Mouse (Mus musculus) kidney, embryonic 14.5 days (tissue): Measurements from ENCODE around the gene Pdlim1. TPM values are rescaled to one million over a fixed set of nuclear protein-coding genes. Genes with fewer than 3 reads are reported as not detected.

Experiments used
- ATAC-seq: fragments of 200-750 bp; cut with Nextera tagmentation; 2 replicates; pipeline ENCODE4 v1.8.0; 2017; ENCODE audit warnings: moderate number of reproducible peaks, mild to moderate bottlenecking, moderate TSS enrichment, moderate library complexity; ENCODE audit not compliant: low FRiP score, low TSS enrichment
- H3K27ac ChIP-seq: fragments of 300-500 bp; sonication (generic); 2 replicates; pipeline ENCODE4 v1.5.1; 2014; ENCODE audit warnings: low read depth, mild to moderate bottlenecking, low read length, moderate library complexity, mixed read lengths
- H3K27me3 ChIP-seq: fragments of 300-500 bp; sonication (generic); 2 replicates; pipeline ENCODE4 v1.6.1; 2014; ENCODE audit warnings: mild to moderate bottlenecking, low read length; ENCODE audit not compliant: control insufficient read depth, insufficient read depth
- H3K36me3 ChIP-seq: fragments of 300-500 bp; sonication (generic); 2 replicates; pipeline ENCODE4 v1.6.1; 2014; ENCODE audit warnings: low read length, mixed read lengths; ENCODE audit not compliant: control insufficient read depth, insufficient read depth
- H3K4me1 ChIP-seq: fragments of 300-500 bp; sonication (generic); 2 replicates; pipeline ENCODE4 v1.6.1; 2014; ENCODE audit warnings: low read length, mixed read lengths; ENCODE audit not compliant: control insufficient read depth, insufficient read depth
- H3K4me2 ChIP-seq: fragments of 300-500 bp; sonication (generic); replicated peaks from 2 replicates; pipeline ENCODE4 v1.6.1; 2014; ENCODE audit warnings: low read depth, mild to moderate bottlenecking, low read length
- H3K4me3 ChIP-seq: fragments of 300-500 bp; sonication (generic); 2 replicates; pipeline ENCODE4 v1.5.1; 2014; ENCODE audit warnings: mild to moderate bottlenecking, low read length
- H3K9ac ChIP-seq: fragments of 300-500 bp; sonication (generic); 2 replicates; pipeline ENCODE4 v1.6.1; 2014; ENCODE audit warnings: low read depth, mild to moderate bottlenecking, low read length, moderate library complexity
- H3K9me3 ChIP-seq: fragments of 300-500 bp; sonication (generic); 2 replicates; pipeline ENCODE4 v1.6.1; 2016; ENCODE audit warnings: low read length; ENCODE audit not compliant: control insufficient read depth
- WGBS: fragments of 180-500 bp; shearing (Covaris S2); extraction: QIAGEN DNeasy Blood & Tissue Kit; methylation state at CpG from one replicate; pipeline ENCODE4 v1.1.7; 2014; 5-methylcytosine and 5-hydroxymethylcytosine counted together
- polyA plus RNA-seq: library from polyadenylated mRNA; unstranded; fragments of >200 nt; fragmentation: Nextera tagmentation; extraction: Ambion mirVana; gene quantifications from 2 replicates; pipeline ENCODE4 v1.2.1, GENCODE M21; 2014

The Pdlim1 gene
- polyA plus RNA-seq, 1 experiment from 2014 or later: 30.8 TPM

GRCm38 (mm10) chr19:40254741-40255140 is 16.9 kb downstream of the Pdlim1 start:
- 89% methylated on average over 3 of the region's 3 CpGs for WGBS

GRCm38 (mm10) chr19:40253768-40254167 is 17.9 kb downstream of the Pdlim1 start:
- ATAC-seq: no peak
- H3K9ac ChIP-seq: no peak overlapping the region
- no peak overlapping the region for H3K4me2 ChIP-seq
- no peaks in the 10 kb centered on the region for H3K9me3 ChIP-seq
- H3K4me3 ChIP-seq: no peak overlapping the region
- 46% methylated on average over 13 of the region's 13 CpGs for WGBS
- H3K36me3 ChIP-seq: no peaks in the 10 kb centered on the region
- H3K4me1 ChIP-seq: no peaks in the 10 kb centered on the region
- no peak overlapping the region for H3K27ac ChIP-seq
- H3K27me3 ChIP-seq: no peaks in the 10 kb centered on the region

More at GRCm38 (mm10) chr19:40254741-40255140, 16.9 kb downstream of the Pdlim1 start:
- no peak overlapping the region for H3K4me3 ChIP-seq
- no peaks in the 10 kb centered on the region for H3K4me1 ChIP-seq
- no peak overlapping the region for H3K27ac ChIP-seq
- H3K36me3 ChIP-seq: no peaks in the 10 kb centered on the region
- ATAC-seq: no peak
- no peak overlapping the region for H3K9ac ChIP-seq
- H3K9me3 ChIP-seq: no peaks in the 10 kb centered on the region
- no peaks in the 10 kb centered on the region for H3K27me3 ChIP-seq
- H3K4me2 ChIP-seq: no peak overlapping the region

- Histone ChIP-seq H3K27ac (no peak overlapping the region), H3K9ac (no peak overlapping the region), H3K4me1 (no peaks in the 10 kb centered on the region), H3K4me2 (no peak overlapping the region), H3K4me3 (no peak overlapping the region), H3K27me3 (no peaks in the 10 kb centered on the region), H3K36me3 (no peaks in the 10 kb centered on the region), H3K9me3 (no peaks in the 10 kb centered on the region)
- ATAC-seq: no peak
- 81% methylated on average over 4 of the region's 4 CpGs for WGBS
These were observed 20.5 kb downstream of the Pdlim1 start for GRCm38 (mm10) chr19:40251115-40251514.

GRCm38 (mm10) chr19:40249352-40249751 is 22.3 kb downstream of the Pdlim1 start:
- H3K9ac ChIP-seq: no peak overlapping the region
- no peak for ATAC-seq
- H3K4me3 ChIP-seq: no peak overlapping the region
- H3K4me2 ChIP-seq: no peak overlapping the region
- no peaks in the 10 kb centered on the region for H3K9me3 ChIP-seq
- H3K4me1 ChIP-seq: no peaks in the 10 kb centered on the region
- 84% methylated on average over 11 of the region's 11 CpGs for whole genome bisulfite sequencing
- H3K27ac ChIP-seq: no peak overlapping the region
- H3K36me3 ChIP-seq: no peaks in the 10 kb centered on the region
- H3K27me3 ChIP-seq: no peaks in the 10 kb centered on the region

GRCm38 (mm10) chr19:40248476-40248875 is 23.2 kb downstream of the Pdlim1 start:
- Histone ChIP-seq H3K36me3 (no peaks in the 10 kb centered on the region), H3K9me3 (no peaks in the 10 kb centered on the region), H3K27me3 (no peaks in the 10 kb centered on the region), H3K4me3 (no peak overlapping the region), H3K27ac (no peak overlapping the region), H3K4me1 (no peaks in the 10 kb centered on the region), H3K4me2 (no peak overlapping the region), H3K9ac (no peak overlapping the region)
- 90% methylated on average over 5 of the region's 5 CpGs for WGBS
- no peak for ATAC-seq

GRCm38 (mm10) chr19:40247268-40247666 is 24.4 kb downstream of the Pdlim1 start:
- Histone ChIP-seq H3K9ac (no peak overlapping the region), H3K36me3 (no peaks in the 10 kb centered on the region), H3K4me2 (no peak overlapping the region), H3K27ac (no peak overlapping the region), H3K9me3 (no peaks in the 10 kb centered on the region), H3K4me3 (no peak overlapping the region), H3K27me3 (no peaks in the 10 kb centered on the region), H3K4me1 (no peaks in the 10 kb centered on the region)
- ATAC-seq: no peak
- 63% methylated on average over 5 of the region's 5 CpGs for WGBS

- H3K27ac ChIP-seq: no peak overlapping the region
These were observed 24.9 kb downstream of the Pdlim1 start for GRCm38 (mm10) chr19:40246646-40247267.

GRCm38 (mm10) chr19:40240838-40241689 is 30.6 kb downstream of the Pdlim1 start:
- H3K36me3 ChIP-seq: no peaks in the 10 kb centered on the region
- no peak overlapping the region for H3K4me3 ChIP-seq
- no peaks in the 10 kb centered on the region for H3K27me3 ChIP-seq
- WGBS: 66% methylated on average over 14 of the region's 14 CpGs
- H3K9me3 ChIP-seq: no peaks in the 10 kb centered on the region
- no peak overlapping the region for H3K9ac ChIP-seq
- ATAC-seq: no peak
- no peak overlapping the region for H3K4me2 ChIP-seq
- no peak overlapping the region; the same call in 1 of the 2 replicates for H3K27ac ChIP-seq
- H3K4me1 ChIP-seq: peaks cover 5% of the 10 kb centered on the region; the same call in 1 of the 2 replicates

More at GRCm38 (mm10) chr19:40246646-40247267, 24.9 kb downstream of the Pdlim1 start:
- H3K9ac ChIP-seq: no peak overlapping the region
- no peaks in the 10 kb centered on the region for H3K36me3 ChIP-seq
- H3K4me2 ChIP-seq: no peak overlapping the region
- H3K9me3 ChIP-seq: no peaks in the 10 kb centered on the region
- ATAC-seq: no peak
- H3K4me3 ChIP-seq: no peak overlapping the region
- WGBS: 86% methylated on average over 7 of the region's 7 CpGs
- no peaks in the 10 kb centered on the region for H3K4me1 ChIP-seq
- no peaks in the 10 kb centered on the region for H3K27me3 ChIP-seq

GRCm38 (mm10) chr19:40240360-40240759 is 31.3 kb downstream of the Pdlim1 start:
- Histone ChIP-seq H3K4me3 (no peak overlapping the region), H3K4me2 (no peak overlapping the region), H3K27ac (no peak overlapping the region), H3K4me1 (peaks cover 5% of the 10 kb centered on the region; the same call in 1 of the 2 replicates), H3K9ac (no peak overlapping the region), H3K27me3 (no peaks in the 10 kb centered on the region), H3K9me3 (no peaks in the 10 kb centered on the region), H3K36me3 (no peaks in the 10 kb centered on the region)
- WGBS: 72% methylated on average over 6 of the region's 6 CpGs
- no peak for ATAC-seq
